Mouse (Mus musculus) erythroblast, embryonic 14.5 days (primary cell): ENCODE measurements around the gene Adamts18.

Experiments
- GATA1 ChIP-seq: IDR thresholded peaks from 2 replicates; pipeline ENCODE4 v1.6.1; 2012; ENCODE audit warnings: low read length, inconsistent platforms, mixed read lengths
- TAL1 ChIP-seq: IDR thresholded peaks from 3 replicates; pipeline ENCODE4 v1.6.1; 2012; ENCODE audit warnings: low read length, inconsistent platforms, mixed read lengths

GRCm38 (mm10) chr8:113673300-113673699 lies 175.2 kb downstream of the Adamts18 start:
- TF ChIP-seq TAL1 (no peak), GATA1 (no peak)
